Mouse (Mus musculus) midbrain, embryonic 16.5 days (tissue): ENCODE measurements around the gene Gstm2. TPM values are rescaled to one million over a fixed set of nuclear protein-coding genes. Genes with fewer than 3 reads are reported as not detected.
"Not testable (repeated sequence)": the region's sequence is repeated elsewhere in the genome, so short reads cannot be mapped to it uniquely, and the experiment has no call there.

Experiments used
- ATAC-seq: fragments of 200-750 bp; cut with Nextera tagmentation; 2 replicates; pipeline ENCODE4 v1.8.0; 2017; ENCODE audit warnings: moderate TSS enrichment
- H3K27ac ChIP-seq: fragments of 300-500 bp; sonication (generic); 2 replicates; pipeline ENCODE4 v1.5.1; 2014; ENCODE audit warnings: mild to moderate bottlenecking, low read length, mixed read lengths
- H3K27me3 ChIP-seq: fragments of 300-500 bp; sonication (generic); 2 replicates; pipeline ENCODE4 v1.6.1; 2014; ENCODE audit warnings: low read depth, low read length, mixed read lengths; ENCODE audit not compliant: control insufficient read depth, insufficient read depth
- H3K36me3 ChIP-seq: fragments of 300-500 bp; sonication (generic); 2 replicates; pipeline ENCODE4 v1.6.1; 2014; ENCODE audit warnings: mild to moderate bottlenecking, low read length, moderate library complexity, mixed read lengths; ENCODE audit not compliant: control insufficient read depth, insufficient read depth
- H3K4me1 ChIP-seq: fragments of 300-500 bp; sonication (generic); 2 replicates; pipeline ENCODE4 v1.6.1; 2014; ENCODE audit warnings: mild to moderate bottlenecking, low read length, mixed read lengths; ENCODE audit not compliant: control insufficient read depth, insufficient read depth
- H3K4me2 ChIP-seq: fragments of 300-500 bp; sonication (generic); 2 replicates; pipeline ENCODE4 v1.6.1; 2014; ENCODE audit warnings: mild to moderate bottlenecking, low read length, mixed read lengths
- H3K4me3 ChIP-seq: fragments of 300-500 bp; sonication (generic); 2 replicates; pipeline ENCODE4 v1.5.1; 2014; ENCODE audit warnings: low read depth, mild to moderate bottlenecking, low read length, moderate library complexity, mixed read lengths
- H3K9ac ChIP-seq: fragments of 300-500 bp; sonication (generic); 2 replicates; pipeline ENCODE4 v1.6.1; 2014; ENCODE audit warnings: low read depth, low read length, mixed read lengths
- H3K9me3 ChIP-seq: fragments of 300-500 bp; sonication (generic); replicated peaks from 2 replicates; pipeline ENCODE4 v1.6.1; 2014; ENCODE audit warnings: mild to moderate bottlenecking, low read length, mixed read lengths; ENCODE audit not compliant: control insufficient read depth, poor library complexity, severe bottlenecking
- WGBS: fragments of 180-500 bp; shearing (Covaris S2); extraction: QIAGEN DNeasy Blood & Tissue Kit; methylation state at CpG from one replicate; pipeline ENCODE4 v1.1.7; 2014; 5-methylcytosine and 5-hydroxymethylcytosine counted together
- polyA plus RNA-seq: library from polyadenylated mRNA; unstranded; fragments of >200 nt; fragmentation: Nextera tagmentation; extraction: Ambion mirVana; gene quantifications from 2 replicates; pipeline ENCODE4 v1.2.1, GENCODE M21; 2015

Gstm2 gene
- polyA plus RNA-seq, 1 experiment from 2014 or later, result 7.7 TPM

GRCm38 (mm10) chr3:107981261-107981660 is 5.0 kb downstream of the Gstm2 start:
- WGBS, result 64% methylated on average over 3 of the region's 3 CpGs
- Histone ChIP-seq H3K9me3 (no peaks in the 10 kb centered on the region), H3K36me3 (no peaks in the 10 kb centered on the region), H3K4me1 (no peaks in the 10 kb centered on the region), H3K27ac (no peak overlapping the region), H3K4me3 (no peak overlapping the region), H3K9ac (no peak overlapping the region), H3K4me2 (no peak overlapping the region), H3K27me3 (no peaks in the 10 kb centered on the region)
- no peak for ATAC-seq

GRCm38 (mm10) chr3:107977691-107978090 is 8.6 kb downstream of the Gstm2 start:
- Histone ChIP-seq H3K27ac (no peak overlapping the region), H3K9ac (no peak overlapping the region), H3K36me3 (no peaks in the 10 kb centered on the region), H3K4me2 (no peak overlapping the region), H3K27me3 (no peaks in the 10 kb centered on the region), H3K4me3 (no peak overlapping the region), H3K9me3 (no peaks in the 10 kb centered on the region), H3K4me1 (no peaks in the 10 kb centered on the region)
- no peak for ATAC-seq
- WGBS, result 82% methylated on average over 3 of the region's 3 CpGs

- 95% methylated on average over 1 of the region's 1 CpGs for WGBS
- H3K27me3 ChIP-seq, result no peaks in the 10 kb centered on the region
- no peak for ATAC-seq
- no peaks in the 10 kb centered on the region for H3K4me1 ChIP-seq
- no peaks in the 10 kb centered on the region for H3K36me3 ChIP-seq
- no peak overlapping the region for H3K27ac ChIP-seq
- no peak overlapping the region for H3K4me3 ChIP-seq
- no peak overlapping the region for H3K4me2 ChIP-seq
- H3K9me3 ChIP-seq, result no peaks in the 10 kb centered on the region
- no peak overlapping the region for H3K9ac ChIP-seq
Observed at GRCm38 (mm10) chr3:107974237-107974636, 12.0 kb downstream of the Gstm2 start.

GRCm38 (mm10) chr3:107972070-107972469 is 14.2 kb downstream of the Gstm2 start:
- no peaks in the 10 kb centered on the region for H3K4me1 ChIP-seq
- no peak overlapping the region for H3K9ac ChIP-seq
- H3K27ac ChIP-seq, result no peak overlapping the region
- H3K4me2 ChIP-seq, result no peak overlapping the region
- H3K4me3 ChIP-seq, result no peak overlapping the region
- no peaks in the 10 kb centered on the region for H3K36me3 ChIP-seq
- 86% methylated on average over 3 of the region's 3 CpGs for WGBS
- no peaks in the 10 kb centered on the region for H3K27me3 ChIP-seq
- H3K9me3 ChIP-seq, result no peaks in the 10 kb centered on the region
- no peak for ATAC-seq

- not testable (repeated sequence) for H3K9me3 ChIP-seq, ATAC-seq, H3K27me3 ChIP-seq, H3K4me2 ChIP-seq, H3K4me1 ChIP-seq, H3K9ac ChIP-seq, H3K27ac ChIP-seq, H3K36me3 ChIP-seq, H3K4me3 ChIP-seq
- 49% methylated on average over 3 of the region's 3 CpGs for WGBS
Observed at GRCm38 (mm10) chr3:107971101-107971500, 15.2 kb downstream of the Gstm2 start.

GRCm38 (mm10) chr3:107968724-107969395 is 17.4 kb downstream of the Gstm2 start, which contains the start of gene Gstm3:
TSS of gene Gstm3 (minus strand) at chr3:107969283.
- no peak within 1 kb of the TSS for H3K27ac ChIP-seq
- no peaks in the 10 kb centered on the region for H3K27me3 ChIP-seq
- no peak for ATAC-seq
- H3K4me3 ChIP-seq, result no peak within 1 kb of the TSS
- WGBS, result 72% methylated on average over 13 of the region's 13 CpGs
- H3K36me3 ChIP-seq, result no peaks in the 10 kb centered on the region
- no peak within 1 kb of the TSS for H3K9ac ChIP-seq
- H3K4me1 ChIP-seq, result no peaks in the 10 kb centered on the region
- H3K4me2 ChIP-seq, result no peak within 1 kb of the TSS
- H3K9me3 ChIP-seq, result no peaks in the 10 kb centered on the region

GRCm38 (mm10) chr3:107966631-107967030 is 19.6 kb downstream of the Gstm2 start:
- H3K4me2 ChIP-seq, result no peak overlapping the region
- H3K9ac ChIP-seq, result no peak overlapping the region
- no peaks in the 10 kb centered on the region for H3K27me3 ChIP-seq
- 98% methylated on average over 5 of the region's 5 CpGs for WGBS
- no peak for ATAC-seq
- no peaks in the 10 kb centered on the region for H3K36me3 ChIP-seq
- no peak overlapping the region for H3K27ac ChIP-seq
- no peak overlapping the region for H3K4me3 ChIP-seq
- H3K4me1 ChIP-seq, result no peaks in the 10 kb centered on the region
- no peaks in the 10 kb centered on the region for H3K9me3 ChIP-seq

- no peaks in the 10 kb centered on the region for H3K36me3 ChIP-seq
- ATAC-seq, result no peak
- H3K4me1 ChIP-seq, result no peaks in the 10 kb centered on the region
- H3K9me3 ChIP-seq, result no peaks in the 10 kb centered on the region
- H3K4me3 ChIP-seq, result no peak overlapping the region
- H3K27ac ChIP-seq, result no peak overlapping the region
- no peak overlapping the region for H3K4me2 ChIP-seq
- WGBS, result 54% methylated on average over 1 of the region's 1 CpGs
- H3K9ac ChIP-seq, result no peak overlapping the region
- H3K27me3 ChIP-seq, result no peaks in the 10 kb centered on the region
Observed at GRCm38 (mm10) chr3:107965592-107965991, 20.7 kb downstream of the Gstm2 start.

GRCm38 (mm10) chr3:107964656-107965308 is 21.5 kb downstream of the Gstm2 start:
- no peaks in the 10 kb centered on the region for H3K27me3 ChIP-seq
- no peak overlapping the region for H3K27ac ChIP-seq
- H3K9ac ChIP-seq, result no peak overlapping the region
- H3K4me1 ChIP-seq, result no peaks in the 10 kb centered on the region
- ATAC-seq, result no peak
- H3K9me3 ChIP-seq, result no peaks in the 10 kb centered on the region
- no peaks in the 10 kb centered on the region for H3K36me3 ChIP-seq
- 64% methylated on average over 5 of the region's 5 CpGs for WGBS
- no peak overlapping the region for H3K4me2 ChIP-seq
- H3K4me3 ChIP-seq, result no peak overlapping the region
